Mouse (Mus musculus) megakaryocyte, embryonic 14.5 days (primary cell): Measurements from ENCODE around the gene Pcmtd2. TPM values are rescaled to one million over a fixed set of nuclear protein-coding genes. Genes with fewer than 3 reads are reported as not detected.
"Not testable (repeated sequence)": the region's sequence is repeated elsewhere in the genome, so short reads cannot be mapped to it uniquely, and the experiment has no call there.

Source experiments
- H3K27me3 ChIP-seq: replicated peaks from 2 replicates; pipeline ENCODE3; 2012; ENCODE audit warnings: inconsistent platforms
- H3K36me3 ChIP-seq: replicated peaks from 2 replicates; pipeline ENCODE3; 2012; ENCODE audit warnings: low read length, inconsistent platforms, mixed read lengths
- H3K4me1 ChIP-seq: 2 replicates; pipeline ENCODE4 v1.6.1; 2012; ENCODE audit warnings: inconsistent platforms
- H3K4me3 ChIP-seq: replicated peaks from 2 replicates; pipeline ENCODE3; 2012; ENCODE audit warnings: moderate library complexity, mild to moderate bottlenecking, inconsistent platforms
- H3K9me3 ChIP-seq: 2 replicates; pipeline ENCODE4 v1.6.1; 2012; ENCODE audit warnings: inconsistent platforms
- FLI1 ChIP-seq: IDR thresholded peaks from 2 replicates; pipeline ENCODE4 v1.6.1; 2012; ENCODE audit warnings: low read length, inconsistent platforms, mixed read lengths
- GATA1 ChIP-seq: IDR thresholded peaks from 3 replicates; pipeline ENCODE4 v1.6.1; 2012; ENCODE audit warnings: mixed read lengths, low read length, inconsistent platforms, borderline replicate concordance
- polyA plus RNA-seq: library from polyadenylated mRNA; stranded (reverse); fragments of >175 nt; gene quantifications from 2 replicates; pipeline ENCODE4 v1.2.3, GENCODE M21; 2012; ENCODE audit warnings: low replicate concordance; ENCODE audit not compliant: insufficient read depth

The Pcmtd2 gene
- polyA plus RNA-seq = 7.6 TPM in 1 of 2 replicates, not detected in the other

DNA sequence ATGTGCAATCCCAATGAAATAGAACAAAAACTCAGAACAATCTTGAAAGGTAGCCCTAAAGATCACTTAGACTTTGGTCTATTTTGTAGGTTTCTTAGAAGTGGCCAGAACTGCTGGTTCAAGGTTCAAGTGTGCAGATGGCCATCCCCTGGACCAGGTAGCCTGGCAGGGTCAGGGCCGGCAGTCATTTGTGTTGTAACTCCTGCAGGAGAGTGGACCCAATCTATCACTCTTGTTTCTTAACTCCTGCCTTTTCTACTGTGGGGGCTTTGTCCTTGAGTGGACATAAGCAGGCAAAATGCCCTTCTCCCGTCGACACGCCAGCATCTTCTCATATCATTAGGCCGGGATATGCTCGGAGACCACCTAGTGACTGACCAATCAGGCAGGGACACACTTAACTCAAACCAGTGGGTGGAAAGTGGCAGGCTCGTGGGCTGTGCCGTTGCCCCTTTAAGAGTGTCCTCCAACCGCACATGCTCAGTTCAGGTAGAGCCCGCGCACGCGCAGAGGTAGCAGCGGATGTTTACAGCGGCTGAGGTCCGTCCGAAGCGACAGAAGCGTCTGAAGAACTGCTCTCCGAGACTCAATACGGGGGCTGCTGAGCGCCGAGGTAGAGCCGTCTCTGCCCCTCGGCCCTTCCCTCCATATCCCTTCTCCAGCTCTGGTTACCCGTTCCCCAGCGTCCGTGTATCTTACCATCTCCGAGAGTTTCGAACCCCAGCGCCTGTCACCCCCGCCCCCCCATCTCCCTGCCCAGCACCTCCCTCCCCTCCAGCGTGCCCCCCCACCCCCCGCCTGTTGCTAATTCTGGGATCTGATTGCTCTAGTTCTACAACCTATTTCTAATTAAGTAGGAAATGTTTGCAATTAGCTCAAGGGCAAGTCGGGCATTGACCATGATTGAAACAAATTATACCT is at the start of gene Pcmtd2:
TSS of gene Pcmtd2 (plus strand) at position 483 of the 921 bp plus-strand sequence.
- TF ChIP-seq GATA1 (no peak), FLI1 (no peak)
- Histone ChIP-seq H3K36me3 (peaks cover 23% of the 10 kb centered on the region), H3K4me1 (peaks cover 27% of the 10 kb centered on the region), H3K27me3 (peaks cover 2% of the 10 kb centered on the region), H3K4me3 (peak within 1 kb of the TSS; percentile 98), H3K9me3 (no peaks in the 10 kb centered on the region)

- TF ChIP-seq GATA1 = no peak
- no peak for TF ChIP-seq FLI1
- H3K27me3 ChIP-seq = peaks cover 12% of the 10 kb centered on the region
- no peak overlapping the region for H3K4me3 ChIP-seq
- no peaks in the 10 kb centered on the region for H3K36me3 ChIP-seq
- H3K4me1 ChIP-seq = no peaks in the 10 kb centered on the region
- H3K9me3 ChIP-seq = no peaks in the 10 kb centered on the region
Observed at GRCm38 (mm10) chr2:181789396-181789795, 48.3 kb upstream of the Pcmtd2 start.

DNA sequence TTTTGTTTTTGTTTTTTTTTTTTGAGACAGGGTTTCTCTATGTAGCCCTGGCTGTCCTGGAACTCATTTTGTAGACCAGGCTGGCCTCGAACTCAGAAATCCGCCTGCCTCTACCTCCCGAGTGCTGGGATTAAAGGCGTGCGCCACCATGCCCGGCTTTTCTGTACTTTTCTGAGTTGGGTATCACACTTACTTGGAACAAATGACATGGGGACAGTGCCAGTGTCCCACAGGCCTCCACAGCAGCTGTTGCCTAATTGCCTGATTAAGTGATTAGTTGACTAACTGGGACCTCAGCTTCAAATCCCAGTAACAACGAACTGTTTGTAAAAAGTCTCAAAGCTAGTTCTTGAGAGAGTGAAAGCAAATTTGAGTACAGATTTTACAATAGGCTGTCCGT is 44.5 kb upstream of the Pcmtd2 start:
- not testable (repeated sequence) for H3K9me3 ChIP-seq, H3K4me3 ChIP-seq, H3K4me1 ChIP-seq, H3K36me3 ChIP-seq
- H3K27me3 ChIP-seq = peaks cover 26% of the 10 kb centered on the region

DNA sequence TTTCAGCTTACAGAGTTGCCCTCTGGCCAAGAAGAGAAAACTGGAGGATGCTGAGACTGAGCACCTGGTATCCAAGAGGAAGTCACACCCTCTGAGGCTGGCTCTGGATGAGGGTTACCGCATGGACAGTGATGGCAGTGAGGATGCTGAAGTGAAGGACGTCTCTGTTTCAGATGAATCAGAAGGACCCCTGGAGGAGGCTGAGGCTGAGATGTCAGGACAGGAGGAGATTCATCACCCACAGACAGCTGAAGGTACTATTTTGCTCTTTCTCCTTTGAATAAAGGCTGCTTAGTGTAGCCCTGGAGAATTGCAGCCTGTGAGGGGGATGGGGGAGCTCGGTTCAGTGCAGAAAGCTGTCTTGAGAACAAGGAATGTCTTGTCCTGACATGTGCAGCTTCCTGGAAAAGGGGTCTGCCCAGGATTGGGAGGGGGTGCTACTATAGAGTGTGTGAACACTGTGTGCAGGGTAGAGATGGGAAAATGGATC is 42.0 kb upstream of the Pcmtd2 start:
- Histone ChIP-seq H3K27me3 (peaks cover 29% of the 10 kb centered on the region), H3K36me3 (no peaks in the 10 kb centered on the region), H3K9me3 (no peaks in the 10 kb centered on the region), H3K4me3 (no peak overlapping the region), H3K4me1 (peaks cover 7% of the 10 kb centered on the region; the same call in 1 of the 2 replicates)
- TF ChIP-seq FLI1 (no peak), GATA1 (no peak)

GRCm38 (mm10) chr2:181797672-181798071 is 40.0 kb upstream of the Pcmtd2 start:
- no peak overlapping the region for H3K4me3 ChIP-seq
- H3K9me3 ChIP-seq = no peaks in the 10 kb centered on the region
- peaks cover 7% of the 10 kb centered on the region; the same call in 1 of the 2 replicates for H3K4me1 ChIP-seq
- H3K36me3 ChIP-seq = no peaks in the 10 kb centered on the region
- H3K27me3 ChIP-seq = peaks cover 36% of the 10 kb centered on the region
- TF ChIP-seq FLI1 (no peak), GATA1 (no peak)

- peaks cover 21% of the 10 kb centered on the region for H3K27me3 ChIP-seq
- no peaks in the 10 kb centered on the region for H3K36me3 ChIP-seq
- TF ChIP-seq FLI1 = no peak
- no peak for TF ChIP-seq GATA1
- H3K4me1 ChIP-seq = peaks cover 31% of the 10 kb centered on the region
- no peak overlapping the region for H3K4me3 ChIP-seq
- no peaks in the 10 kb centered on the region for H3K9me3 ChIP-seq
Observed at GRCm38 (mm10) chr2:181829032-181829650, 8.5 kb upstream of the Pcmtd2 start.

DNA sequence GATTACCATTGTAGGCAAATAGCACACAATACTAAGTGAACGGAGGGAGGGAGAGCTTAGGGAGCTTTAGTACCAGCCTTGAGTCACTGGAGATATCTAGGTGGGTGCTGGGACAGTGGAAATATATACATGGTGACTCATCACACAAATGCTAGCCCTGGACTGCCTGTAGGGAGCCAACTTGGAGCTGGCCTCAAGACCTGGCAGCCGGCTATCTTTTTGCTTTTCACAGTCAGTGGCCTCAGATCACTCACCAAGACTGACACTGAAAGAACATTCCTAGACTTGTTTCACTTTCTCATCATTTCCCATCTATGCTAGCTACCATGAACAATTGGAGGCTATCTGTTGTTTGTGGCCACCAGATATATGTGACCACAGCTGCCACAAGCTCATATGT is 4.9 kb upstream of the Pcmtd2 start:
- H3K4me3 ChIP-seq = peak overlapping the region; percentile 46
- peaks cover 37% of the 10 kb centered on the region for H3K4me1 ChIP-seq
- H3K27me3 ChIP-seq = peaks cover 11% of the 10 kb centered on the region
- TF ChIP-seq GATA1 (no peak), FLI1 (no peak)
- no peaks in the 10 kb centered on the region for H3K9me3 ChIP-seq
- H3K36me3 ChIP-seq = no peaks in the 10 kb centered on the region

DNA sequence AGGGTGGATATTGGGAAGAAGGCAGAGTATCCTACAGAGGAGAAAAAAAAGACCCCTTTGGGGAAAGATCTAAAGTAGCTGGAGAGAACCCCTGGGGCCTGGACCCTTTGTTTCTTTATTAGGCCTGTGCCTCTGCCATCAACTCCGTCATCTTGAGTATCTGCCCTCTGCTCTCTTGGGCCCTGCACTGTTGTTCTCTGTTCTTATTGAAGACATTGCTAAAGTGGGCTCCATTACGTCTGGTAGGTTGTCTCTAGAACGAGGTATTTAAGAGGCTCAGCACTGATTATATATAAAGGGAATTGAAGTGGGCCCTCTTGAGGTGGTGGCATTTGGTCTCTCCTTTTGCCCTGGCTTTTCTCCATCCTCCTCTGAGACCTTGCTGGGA is 633 bp downstream of the Pcmtd2 start:
- Histone ChIP-seq H3K36me3 (peaks cover 29% of the 10 kb centered on the region), H3K9me3 (no peaks in the 10 kb centered on the region), H3K27me3 (peaks cover 2% of the 10 kb centered on the region), H3K4me3 (peak overlapping the region; percentile 98), H3K4me1 (peaks cover 21% of the 10 kb centered on the region)
- no peak for TF ChIP-seq GATA1
- no peak for TF ChIP-seq FLI1

DNA sequence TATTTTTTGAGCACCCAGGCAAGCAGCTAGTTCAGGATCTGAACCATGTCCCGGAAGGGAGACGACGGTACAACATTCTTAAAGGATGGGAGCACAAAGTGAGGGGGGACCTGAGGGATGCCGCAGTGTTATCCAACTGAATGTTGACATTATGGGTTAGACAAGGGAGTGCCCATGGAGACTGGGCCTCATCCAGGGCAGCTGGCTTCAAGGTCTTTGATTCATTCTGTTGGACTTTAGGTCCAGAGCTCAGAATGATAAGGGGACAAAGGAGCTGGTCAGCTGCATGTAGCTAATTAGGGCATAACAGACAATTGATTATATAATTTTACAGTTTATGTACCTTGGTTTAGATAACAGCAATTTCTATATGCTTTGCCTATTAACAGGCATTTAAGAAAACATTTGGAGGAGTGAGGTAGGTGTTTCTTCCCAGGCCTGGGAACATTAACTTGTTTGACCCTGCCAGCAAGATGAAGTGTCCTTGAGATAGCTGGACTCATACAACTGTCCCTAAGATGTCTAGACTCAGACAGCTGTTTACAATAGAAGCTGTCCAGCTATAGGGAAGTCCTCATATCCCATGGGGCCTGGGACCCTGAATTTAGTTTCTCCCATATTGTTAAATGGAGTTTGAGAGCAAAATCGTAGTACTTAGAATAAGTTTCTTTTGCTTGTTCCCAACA is 8.2 kb downstream of the Pcmtd2 start:
- Histone ChIP-seq H3K9me3 (no peaks in the 10 kb centered on the region), H3K4me1 (0 out of 2 replicates have a peak, but pooled peaks cover 3% of the 10 kb centered on the region), H3K36me3 (peaks cover 85% of the 10 kb centered on the region), H3K4me3 (no peak overlapping the region), H3K27me3 (no peaks in the 10 kb centered on the region)
- no peak for TF ChIP-seq FLI1
- no peak for TF ChIP-seq GATA1
